Mouse (Mus musculus): ENCODE measurements around the gene 2310011J03Rik. TPM values are rescaled to one million over a fixed set of nuclear protein-coding genes. Genes with fewer than 3 reads are reported as not detected.

Gene 2310011J03Rik
- polyA plus RNA-seq, 1 experiment = 62.7 TPM

GRCm38 (mm10) chr10:80341491-80342304 lies 21.4 kb upstream of the 2310011J03Rik start:
- DNase-seq (ENCODE audit: low read depth) = no peak

GRCm38 (mm10) chr10:80341026-80341425 lies 20.7 kb upstream of the 2310011J03Rik start:
- no peak for DNase-seq (ENCODE audit: low read depth)

- no peak for DNase-seq (ENCODE audit: low read depth)
These were observed 19.8 kb upstream of the 2310011J03Rik start for GRCm38 (mm10) chr10:80339941-80340750.

- DNase-seq (ENCODE audit: low read depth) = no peak
These were observed 15.9 kb upstream of the 2310011J03Rik start for GRCm38 (mm10) chr10:80336263-80336662.

- no peak for DNase-seq (ENCODE audit: low read depth)
These were observed 12.2 kb upstream of the 2310011J03Rik start for GRCm38 (mm10) chr10:80332525-80332989.

- DNase-seq (ENCODE audit: low read depth) = no peak
These were observed 11.5 kb upstream of the 2310011J03Rik start for GRCm38 (mm10) chr10:80331636-80332524.

- no peak for DNase-seq (ENCODE audit: low read depth)
These were observed 10.6 kb upstream of the 2310011J03Rik start for GRCm38 (mm10) chr10:80330888-80331287.

GRCm38 (mm10) chr10:80330084-80330483 lies 9.7 kb upstream of the 2310011J03Rik start:
- DNase-seq (ENCODE audit: low read depth) = no peak

GRCm38 (mm10) chr10:80329273-80330081 lies 9.1 kb upstream of the 2310011J03Rik start, which contains the start of the genes Pcsk4 and Reep6:
Gene Pcsk4 (minus strand): TSS chr10:80329498.
Gene Reep6 (plus strand): TSS chr10:80329953.
- DNase-seq (ENCODE audit: low read depth) = peak; percentile 87

GRCm38 (mm10) chr10:80325045-80325444 lies 4.7 kb upstream of the 2310011J03Rik start:
- no peak for DNase-seq (ENCODE audit: low read depth)

- no peak for DNase-seq (ENCODE audit: low read depth)
These were observed 4.0 kb upstream of the 2310011J03Rik start for GRCm38 (mm10) chr10:80324120-80325037.

GRCm38 (mm10) chr10:80323261-80324119 lies 3.2 kb upstream of the 2310011J03Rik start:
- DNase-seq (ENCODE audit: low read depth) = no peak

- no peak for DNase-seq (ENCODE audit: low read depth)
These were observed 2.5 kb upstream of the 2310011J03Rik start for GRCm38 (mm10) chr10:80322811-80323211.

GRCm38 (mm10) chr10:80321670-80322581 lies 1.6 kb upstream of the 2310011J03Rik start:
- no peak for DNase-seq (ENCODE audit: low read depth)

GRCm38 (mm10) chr10:80321014-80321669 lies 805 bp upstream of the 2310011J03Rik start:
- no peak for DNase-seq (ENCODE audit: low read depth)

- DNase-seq (ENCODE audit: low read depth) = no peak
These were observed 3.3 kb downstream of the 2310011J03Rik start for GRCm38 (mm10) chr10:80317011-80317410.

- no peak for DNase-seq (ENCODE audit: low read depth)
These were observed 4.0 kb downstream of the 2310011J03Rik start for GRCm38 (mm10) chr10:80316359-80316781.
